Mouse (Mus musculus): Measurements from ENCODE around the gene Rab3ip.

Rab3ip gene

GRCm38 (mm10) chr10:116950009-116950769 is at the start of gene Rab3ip:
Gene Rab3ip (minus strand): TSS chr10:116950769.
- Histone ChIP-seq H3K9me3 (ENCODE audit: low read length) (0 out of 2 replicates have a peak, but pooled peaks cover under 1% of the 10 kb centered on the region), H3K27me3 (ENCODE audit: insufficient read depth, low read length) (no peaks in the 10 kb centered on the region), H3K4me3 (replicated peaks; ENCODE audit: low read length) (peak within 1 kb of the TSS; percentile 91), H3K4me1 (replicated peaks; ENCODE audit: low read depth, low read length) (peaks cover 47% of the 10 kb centered on the region), H3K36me3 (ENCODE audit: insufficient read depth, low read length) (no peaks in the 10 kb centered on the region)
- TF ChIP-seq CTCF (conservative IDR thresholded peaks at IDR 0.05; ENCODE audit: low read length): peak; percentile 39
- TF ChIP-seq NANOG (IDR thresholded peaks at IDR 0.05; ENCODE audit: borderline replicate concordance, low read length): no peak

GRCm38 (mm10) chr10:116998716-116999455 is 48.3 kb upstream of the Rab3ip start:
- H3K27me3 ChIP-seq (ENCODE audit: insufficient read depth, low read length): peaks cover 6% of the 10 kb centered on the region; the same call in 1 of the 2 replicates
- H3K36me3 ChIP-seq (ENCODE audit: insufficient read depth, low read length): no peaks in the 10 kb centered on the region
- no peaks in the 10 kb centered on the region for H3K9me3 ChIP-seq (ENCODE audit: low read length)
- peaks cover 34% of the 10 kb centered on the region for H3K4me1 ChIP-seq (replicated peaks; ENCODE audit: low read depth, low read length)
- H3K4me3 ChIP-seq (replicated peaks; ENCODE audit: low read length): no peak overlapping the region
- TF ChIP-seq NANOG (IDR thresholded peaks at IDR 0.05; ENCODE audit: borderline replicate concordance, low read length): no peak
- TF ChIP-seq POU5F1 (IDR thresholded peaks at IDR 0.05; ENCODE audit: borderline replicate concordance, low read length): no peak
- TF ChIP-seq CTCF (conservative IDR thresholded peaks at IDR 0.05; ENCODE audit: low read length): no peak

- Histone ChIP-seq H3K27me3 (ENCODE audit: insufficient read depth, low read length) (peaks cover 20% of the 10 kb centered on the region), H3K9me3 (ENCODE audit: low read length) (no peaks in the 10 kb centered on the region), H3K4me3 (replicated peaks; ENCODE audit: low read length) (no peak overlapping the region), H3K36me3 (ENCODE audit: insufficient read depth, low read length) (no peaks in the 10 kb centered on the region), H3K4me1 (replicated peaks; ENCODE audit: low read depth, low read length) (peaks cover 54% of the 10 kb centered on the region)
- TF ChIP-seq CTCF (conservative IDR thresholded peaks at IDR 0.05; ENCODE audit: low read length): no peak
- TF ChIP-seq POU5F1 (IDR thresholded peaks at IDR 0.05; ENCODE audit: borderline replicate concordance, low read length): no peak
- TF ChIP-seq NANOG (IDR thresholded peaks at IDR 0.05; ENCODE audit: borderline replicate concordance, low read length): no peak
Measured at GRCm38 (mm10) chr10:116996236-116996600, 45.6 kb upstream of the Rab3ip start.

GRCm38 (mm10) chr10:116995584-116996235 is 45.1 kb upstream of the Rab3ip start:
- H3K4me1 ChIP-seq (replicated peaks; ENCODE audit: low read depth, low read length): peaks cover 54% of the 10 kb centered on the region
- peaks cover 18% of the 10 kb centered on the region for H3K27me3 ChIP-seq (ENCODE audit: insufficient read depth, low read length)
- no peak overlapping the region for H3K4me3 ChIP-seq (replicated peaks; ENCODE audit: low read length)
- H3K9me3 ChIP-seq (ENCODE audit: low read length): no peaks in the 10 kb centered on the region
- H3K36me3 ChIP-seq (ENCODE audit: insufficient read depth, low read length): no peaks in the 10 kb centered on the region
- no peak for TF ChIP-seq CTCF (conservative IDR thresholded peaks at IDR 0.05; ENCODE audit: low read length)
- TF ChIP-seq NANOG (IDR thresholded peaks at IDR 0.05; ENCODE audit: borderline replicate concordance, low read length): no peak
- TF ChIP-seq POU5F1 (IDR thresholded peaks at IDR 0.05; ENCODE audit: borderline replicate concordance, low read length): no peak

DNA sequence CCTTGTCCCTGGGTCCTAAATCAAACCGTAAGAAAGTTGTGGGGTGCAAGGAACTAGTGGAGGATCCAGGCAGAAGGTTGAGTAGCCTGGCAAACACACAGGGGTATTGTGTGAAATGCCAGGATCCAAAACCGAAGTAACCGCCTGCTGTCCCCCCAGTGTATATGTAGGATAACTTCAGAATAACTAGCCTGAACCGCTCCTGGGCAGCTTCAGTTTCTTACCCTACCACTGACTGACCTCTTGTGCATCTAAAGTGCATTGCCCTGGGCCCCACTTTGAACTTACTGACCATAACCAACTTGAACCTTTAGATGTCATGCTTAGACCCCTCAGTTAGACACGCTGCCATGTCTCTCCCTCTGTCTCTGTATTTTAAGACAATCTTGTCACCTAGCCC is 44.6 kb upstream of the Rab3ip start:
- no peaks in the 10 kb centered on the region for H3K9me3 ChIP-seq (ENCODE audit: low read length)
- H3K36me3 ChIP-seq (ENCODE audit: insufficient read depth, low read length): no peaks in the 10 kb centered on the region
- peaks cover 18% of the 10 kb centered on the region for H3K27me3 ChIP-seq (ENCODE audit: insufficient read depth, low read length)
- peaks cover 54% of the 10 kb centered on the region for H3K4me1 ChIP-seq (replicated peaks; ENCODE audit: low read depth, low read length)
- no peak for TF ChIP-seq POU5F1 (IDR thresholded peaks at IDR 0.05; ENCODE audit: borderline replicate concordance, low read length)
- no peak for TF ChIP-seq NANOG (IDR thresholded peaks at IDR 0.05; ENCODE audit: borderline replicate concordance, low read length)
- no peak for TF ChIP-seq CTCF (conservative IDR thresholded peaks at IDR 0.05; ENCODE audit: low read length)
- H3K4me3 ChIP-seq (replicated peaks; ENCODE audit: low read length): no peak overlapping the region

DNA sequence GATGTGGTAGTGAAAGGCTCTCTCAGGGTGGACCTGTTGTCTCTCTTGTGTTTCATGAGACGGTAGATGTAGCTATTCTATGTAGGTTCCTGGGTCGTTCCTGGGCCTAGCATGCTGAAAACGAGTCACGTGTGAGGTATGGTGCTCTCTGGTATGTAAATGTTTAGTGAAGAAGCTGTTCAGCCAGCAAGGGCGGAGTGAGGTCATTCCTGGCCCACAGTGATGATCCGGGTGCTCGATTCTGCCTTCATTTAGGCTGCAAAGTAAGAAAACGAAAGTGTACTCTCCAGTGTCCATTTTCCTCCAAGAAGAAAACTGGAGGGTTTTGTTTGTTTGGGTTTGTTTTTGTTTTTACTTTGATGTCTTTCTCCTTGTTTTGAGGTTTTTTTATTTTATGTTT is 43.4 kb upstream of the Rab3ip start:
- TF ChIP-seq NANOG (IDR thresholded peaks at IDR 0.05; ENCODE audit: borderline replicate concordance, low read length) (no peak), POU5F1 (IDR thresholded peaks at IDR 0.05; ENCODE audit: borderline replicate concordance, low read length) (no peak), CTCF (conservative IDR thresholded peaks at IDR 0.05; ENCODE audit: low read length) (no peak)
- Histone ChIP-seq H3K36me3 (ENCODE audit: insufficient read depth, low read length) (no peaks in the 10 kb centered on the region), H3K27me3 (ENCODE audit: insufficient read depth, low read length) (peaks cover 17% of the 10 kb centered on the region), H3K4me1 (replicated peaks; ENCODE audit: low read depth, low read length) (peaks cover 55% of the 10 kb centered on the region), H3K4me3 (replicated peaks; ENCODE audit: low read length) (no peak overlapping the region), H3K9me3 (ENCODE audit: low read length) (no peaks in the 10 kb centered on the region)

GRCm38 (mm10) chr10:116986264-116987082 is 35.9 kb upstream of the Rab3ip start, which contains the start of gene Best3:
Gene Best3 (plus strand): TSS chr10:116986314.
- Histone ChIP-seq H3K4me1 (replicated peaks; ENCODE audit: low read depth, low read length) (peaks cover 38% of the 10 kb centered on the region), H3K36me3 (ENCODE audit: insufficient read depth, low read length) (no peaks in the 10 kb centered on the region), H3K9me3 (ENCODE audit: low read length) (no peaks in the 10 kb centered on the region), H3K27me3 (ENCODE audit: insufficient read depth, low read length) (peaks cover 17% of the 10 kb centered on the region), H3K4me3 (replicated peaks; ENCODE audit: low read length) (peak within 1 kb of the TSS; percentile 26; the same call in 1 of the 2 replicates)
- TF ChIP-seq POU5F1 (IDR thresholded peaks at IDR 0.05; ENCODE audit: borderline replicate concordance, low read length) (no peak), NANOG (IDR thresholded peaks at IDR 0.05; ENCODE audit: borderline replicate concordance, low read length) (no peak)
